Mouse (Mus musculus): ENCODE measurements around the gene Chkb.

Gene Chkb

GRCm38 (mm10) chr15:89399716-89400115 lies 30.0 kb downstream of the Chkb start:
- DNase-seq (ENCODE audit: low spot score): no peak

GRCm38 (mm10) chr15:89398146-89398545 lies 31.6 kb downstream of the Chkb start:
- DNase-seq (ENCODE audit: low spot score): no peak

GRCm38 (mm10) chr15:89396883-89397282 lies 32.8 kb downstream of the Chkb start:
- DNase-seq (ENCODE audit: low spot score): no peak

- DNase-seq (ENCODE audit: low spot score): no peak
Observed at GRCm38 (mm10) chr15:89390081-89390480, 39.6 kb downstream of the Chkb start.

- DNase-seq (ENCODE audit: low spot score): no peak
Observed at GRCm38 (mm10) chr15:89387127-89387526, 42.6 kb downstream of the Chkb start.

- no peak for DNase-seq (ENCODE audit: low spot score)
Observed at GRCm38 (mm10) chr15:89384617-89385016, 45.1 kb downstream of the Chkb start, which contains the start of gene Klhdc7b. Klhdc7b (plus strand) TSS chr15:89384917.

GRCm38 (mm10) chr15:89379429-89379828 lies 50.3 kb downstream of the Chkb start:
- DNase-seq (ENCODE audit: low spot score): no peak

- no peak for DNase-seq (ENCODE audit: low spot score)
Observed at GRCm38 (mm10) chr15:89378831-89379401, 50.8 kb downstream of the Chkb start, which contains the start of gene Odf3b. Odf3b (minus strand) TSS chr15:89379282.

- DNase-seq (ENCODE audit: low spot score): no peak
Observed at GRCm38 (mm10) chr15:89377938-89378828, 51.5 kb downstream of the Chkb start.

GRCm38 (mm10) chr15:89377362-89377761 lies 52.3 kb downstream of the Chkb start:
- DNase-seq (ENCODE audit: low spot score): no peak

GRCm38 (mm10) chr15:89376957-89377356 lies 52.8 kb downstream of the Chkb start, which contains the start of gene Tymp:
Tymp (minus strand) TSS chr15:89377039.
- no peak for DNase-seq (ENCODE audit: low spot score)

Measured in ovary, postnatal 10 days (tissue).